Mouse (Mus musculus): Measurements from ENCODE around the gene Zmiz1. TPM values are rescaled to one million over a fixed set of nuclear protein-coding genes. Genes with fewer than 3 reads are reported as not detected.

Zmiz1 gene
- polyA plus RNA-seq, 1 experiment: 22.5 TPM

GRCm38 (mm10) chr14:25533010-25533409 is 74.0 kb downstream of the Zmiz1 start:
- H3K36me3 ChIP-seq (ENCODE audit: control insufficient read depth, insufficient read depth, low read length, poor library complexity, severe bottlenecking): no peaks in the 10 kb centered on the region

GRCm38 (mm10) chr14:25533631-25534395 is 74.8 kb downstream of the Zmiz1 start:
- TF ChIP-seq CTCF (IDR thresholded peaks at IDR 0.05; ENCODE audit: low read depth, low read length): no peak
- no peak for TF ChIP-seq EP300 (IDR thresholded peaks at IDR 0.05; ENCODE audit: insufficient read depth, low read depth, low read length)
- TF ChIP-seq POLR2A (IDR thresholded peaks at IDR 0.05; ENCODE audit: insufficient read depth, low read length): no peak
- Histone ChIP-seq H3K9ac (ENCODE audit: low read depth, poor library complexity, severe bottlenecking) (no peak overlapping the region), H3K4me1 (ENCODE audit: control insufficient read depth, insufficient read depth, low read length) (no peaks in the 10 kb centered on the region), H3K9me3 (replicated peaks; ENCODE audit: control insufficient read depth, insufficient read depth, low read length, poor library complexity, severe bottlenecking) (no peaks in the 10 kb centered on the region), H3K27ac (ENCODE audit: insufficient read depth, low read length) (no peak overlapping the region), H3K4me3 (ENCODE audit: low read depth, low read length) (no peak overlapping the region), H3K27me3 (ENCODE audit: control insufficient read depth, insufficient read depth, low read length, poor library complexity, severe bottlenecking) (no peaks in the 10 kb centered on the region), H3K36me3 (ENCODE audit: control insufficient read depth, insufficient read depth, low read length, poor library complexity, severe bottlenecking) (no peaks in the 10 kb centered on the region)

More at GRCm38 (mm10) chr14:25533010-25533409, 74.0 kb downstream of the Zmiz1 start:
- Histone ChIP-seq H3K4me3 (ENCODE audit: low read depth, low read length) (no peak overlapping the region), H3K9me3 (replicated peaks; ENCODE audit: control insufficient read depth, insufficient read depth, low read length, poor library complexity, severe bottlenecking) (no peaks in the 10 kb centered on the region), H3K27ac (ENCODE audit: insufficient read depth, low read length) (no peak overlapping the region), H3K27me3 (ENCODE audit: control insufficient read depth, insufficient read depth, low read length, poor library complexity, severe bottlenecking) (no peaks in the 10 kb centered on the region), H3K4me1 (ENCODE audit: control insufficient read depth, insufficient read depth, low read length) (no peaks in the 10 kb centered on the region), H3K9ac (ENCODE audit: low read depth, poor library complexity, severe bottlenecking) (no peak overlapping the region)
- TF ChIP-seq POLR2A (IDR thresholded peaks at IDR 0.05; ENCODE audit: insufficient read depth, low read length): no peak
- TF ChIP-seq EP300 (IDR thresholded peaks at IDR 0.05; ENCODE audit: insufficient read depth, low read depth, low read length): no peak

DNA sequence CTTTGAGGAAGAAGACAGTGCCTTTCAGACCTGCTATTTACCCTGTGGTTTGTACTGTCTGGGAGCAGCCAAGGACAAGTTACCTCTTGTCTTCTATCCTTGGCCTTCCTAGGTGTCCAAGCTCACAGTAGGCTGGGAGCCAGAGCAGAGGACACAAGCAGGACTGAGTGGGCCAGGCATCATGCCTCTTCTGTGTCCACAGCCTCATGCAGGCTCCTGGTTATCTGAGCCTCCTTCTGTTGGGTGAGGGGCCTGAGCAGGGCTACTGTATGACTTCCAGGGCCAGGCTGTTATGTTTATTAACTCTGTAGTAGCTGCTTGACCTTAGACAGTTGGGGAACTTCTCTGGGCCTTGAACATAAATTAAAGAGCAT is 75.4 kb downstream of the Zmiz1 start:
- no peaks in the 10 kb centered on the region for H3K36me3 ChIP-seq (ENCODE audit: control insufficient read depth, insufficient read depth, low read length, poor library complexity, severe bottlenecking)
- H3K4me3 ChIP-seq (ENCODE audit: low read depth, low read length): no peak overlapping the region
- no peak overlapping the region for H3K27ac ChIP-seq (ENCODE audit: insufficient read depth, low read length)
- H3K27me3 ChIP-seq (ENCODE audit: control insufficient read depth, insufficient read depth, low read length, poor library complexity, severe bottlenecking): no peaks in the 10 kb centered on the region
- H3K9ac ChIP-seq (ENCODE audit: low read depth, poor library complexity, severe bottlenecking): no peak overlapping the region
- H3K9me3 ChIP-seq (replicated peaks; ENCODE audit: control insufficient read depth, insufficient read depth, low read length, poor library complexity, severe bottlenecking): no peaks in the 10 kb centered on the region
- TF ChIP-seq CTCF (IDR thresholded peaks at IDR 0.05; ENCODE audit: low read depth, low read length) (no peak), POLR2A (IDR thresholded peaks at IDR 0.05; ENCODE audit: insufficient read depth, low read length) (no peak), EP300 (IDR thresholded peaks at IDR 0.05; ENCODE audit: insufficient read depth, low read depth, low read length) (no peak)
- H3K4me1 ChIP-seq (ENCODE audit: control insufficient read depth, insufficient read depth, low read length): no peaks in the 10 kb centered on the region

- H3K9me3 ChIP-seq (replicated peaks; ENCODE audit: control insufficient read depth, insufficient read depth, low read length, poor library complexity, severe bottlenecking): no peaks in the 10 kb centered on the region
- no peaks in the 10 kb centered on the region for H3K27me3 ChIP-seq (ENCODE audit: control insufficient read depth, insufficient read depth, low read length, poor library complexity, severe bottlenecking)
- no peak overlapping the region for H3K9ac ChIP-seq (ENCODE audit: low read depth, poor library complexity, severe bottlenecking)
- TF ChIP-seq CTCF (IDR thresholded peaks at IDR 0.05; ENCODE audit: low read depth, low read length) (no peak), POLR2A (IDR thresholded peaks at IDR 0.05; ENCODE audit: insufficient read depth, low read length) (no peak), EP300 (IDR thresholded peaks at IDR 0.05; ENCODE audit: insufficient read depth, low read depth, low read length) (no peak)
- no peak overlapping the region for H3K4me3 ChIP-seq (ENCODE audit: low read depth, low read length)
- H3K4me1 ChIP-seq (ENCODE audit: control insufficient read depth, insufficient read depth, low read length): no peaks in the 10 kb centered on the region
- no peaks in the 10 kb centered on the region for H3K36me3 ChIP-seq (ENCODE audit: control insufficient read depth, insufficient read depth, low read length, poor library complexity, severe bottlenecking)
- H3K27ac ChIP-seq (ENCODE audit: insufficient read depth, low read length): no peak overlapping the region
These were observed 76.1 kb downstream of the Zmiz1 start for GRCm38 (mm10) chr14:25534918-25535582.

GRCm38 (mm10) chr14:25535583-25535943 is 76.6 kb downstream of the Zmiz1 start:
- Histone ChIP-seq H3K27me3 (ENCODE audit: control insufficient read depth, insufficient read depth, low read length, poor library complexity, severe bottlenecking) (no peaks in the 10 kb centered on the region), H3K9me3 (replicated peaks; ENCODE audit: control insufficient read depth, insufficient read depth, low read length, poor library complexity, severe bottlenecking) (no peaks in the 10 kb centered on the region), H3K4me1 (ENCODE audit: control insufficient read depth, insufficient read depth, low read length) (no peaks in the 10 kb centered on the region), H3K27ac (ENCODE audit: insufficient read depth, low read length) (no peak overlapping the region), H3K4me3 (ENCODE audit: low read depth, low read length) (no peak overlapping the region), H3K9ac (ENCODE audit: low read depth, poor library complexity, severe bottlenecking) (no peak overlapping the region), H3K36me3 (ENCODE audit: control insufficient read depth, insufficient read depth, low read length, poor library complexity, severe bottlenecking) (no peaks in the 10 kb centered on the region)
- TF ChIP-seq POLR2A (IDR thresholded peaks at IDR 0.05; ENCODE audit: insufficient read depth, low read length) (no peak), EP300 (IDR thresholded peaks at IDR 0.05; ENCODE audit: insufficient read depth, low read depth, low read length) (no peak), CTCF (IDR thresholded peaks at IDR 0.05; ENCODE audit: low read depth, low read length) (no peak)

DNA sequence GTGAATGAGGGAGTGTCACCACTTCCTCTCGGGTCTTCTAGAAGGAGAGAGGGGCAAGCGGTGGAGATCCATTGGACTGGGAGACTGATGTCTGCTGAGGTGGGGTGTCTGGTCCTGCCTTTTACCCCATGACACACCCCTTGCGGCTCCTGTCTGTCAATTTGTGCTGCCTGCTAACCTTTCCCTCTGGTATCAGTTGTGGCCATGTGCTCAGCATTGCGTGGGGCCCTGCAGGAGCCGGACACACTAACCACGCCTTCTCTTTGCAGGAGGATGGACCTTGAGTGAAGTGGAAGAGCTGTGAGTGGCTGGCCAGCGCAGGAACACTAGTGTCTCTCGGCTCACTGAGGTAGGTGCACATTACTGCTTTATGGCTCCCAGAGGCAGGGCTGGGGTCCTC is 77.5 kb downstream of the Zmiz1 start:
- Histone ChIP-seq H3K4me3 (ENCODE audit: low read depth, low read length) (no peak overlapping the region), H3K27me3 (ENCODE audit: control insufficient read depth, insufficient read depth, low read length, poor library complexity, severe bottlenecking) (no peaks in the 10 kb centered on the region), H3K4me1 (ENCODE audit: control insufficient read depth, insufficient read depth, low read length) (no peaks in the 10 kb centered on the region), H3K27ac (ENCODE audit: insufficient read depth, low read length) (no peak overlapping the region), H3K9ac (ENCODE audit: low read depth, poor library complexity, severe bottlenecking) (no peak overlapping the region), H3K9me3 (replicated peaks; ENCODE audit: control insufficient read depth, insufficient read depth, low read length, poor library complexity, severe bottlenecking) (no peaks in the 10 kb centered on the region), H3K36me3 (ENCODE audit: control insufficient read depth, insufficient read depth, low read length, poor library complexity, severe bottlenecking) (no peaks in the 10 kb centered on the region)
- TF ChIP-seq POLR2A (IDR thresholded peaks at IDR 0.05; ENCODE audit: insufficient read depth, low read length) (no peak), EP300 (IDR thresholded peaks at IDR 0.05; ENCODE audit: insufficient read depth, low read depth, low read length) (no peak), CTCF (IDR thresholded peaks at IDR 0.05; ENCODE audit: low read depth, low read length) (no peak)
